Mouse (Mus musculus) adrenal gland, postnatal 36 days (tissue): Measurements from ENCODE around the gene Bves. TPM values are rescaled to one million over a fixed set of nuclear protein-coding genes. Genes with fewer than 3 reads are reported as not detected.
"Not testable (repeated sequence)": the region's sequence is repeated elsewhere in the genome, so short reads cannot be mapped to it uniquely, and the experiment has no call there.

Experiments
- DNase-seq, 2 experiments: peaks; one replicate each; pipeline ENCODE4 v3.0.0; 2021; ENCODE audit warnings: mixed read lengths in 1 of 2
- total RNA-seq, 2 experiments: library from RNA; stranded (reverse); gene quantifications; 2 replicates each; pipeline ENCODE4 v1.2.3; 2021

Gene Bves
- total RNA-seq, 2 experiments from 2014 or later: 0.20 to 0.26 TPM

- DNase-seq: not testable (repeated sequence)
Observed at GRCm38 (mm10) chr10:45348143-45348542, 12.6 kb downstream of the Bves start.

- DNase-seq: no peak
Observed at GRCm38 (mm10) chr10:45356091-45356490, 20.5 kb downstream of the Bves start.

DNA sequence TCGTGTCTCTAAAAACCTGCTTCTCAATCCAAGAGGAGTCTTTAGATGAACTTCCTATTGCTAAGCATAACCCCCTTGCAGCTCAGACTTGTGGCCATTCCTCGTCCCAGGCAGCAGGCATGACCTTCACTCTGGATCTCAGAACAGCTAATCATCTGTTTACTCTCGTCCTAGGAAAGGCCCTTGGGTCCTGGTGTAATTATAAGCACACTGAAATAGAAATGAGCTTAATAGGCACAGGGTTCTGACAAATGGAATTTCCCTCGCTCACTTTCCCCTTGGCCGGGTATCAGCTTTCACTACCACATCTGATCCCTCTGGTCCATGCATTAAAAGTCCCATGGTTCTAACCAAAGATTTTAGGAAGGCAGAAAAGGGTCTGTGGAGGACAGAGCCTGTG is 27.8 kb downstream of the Bves start:
- DNase-seq: no peak

DNA sequence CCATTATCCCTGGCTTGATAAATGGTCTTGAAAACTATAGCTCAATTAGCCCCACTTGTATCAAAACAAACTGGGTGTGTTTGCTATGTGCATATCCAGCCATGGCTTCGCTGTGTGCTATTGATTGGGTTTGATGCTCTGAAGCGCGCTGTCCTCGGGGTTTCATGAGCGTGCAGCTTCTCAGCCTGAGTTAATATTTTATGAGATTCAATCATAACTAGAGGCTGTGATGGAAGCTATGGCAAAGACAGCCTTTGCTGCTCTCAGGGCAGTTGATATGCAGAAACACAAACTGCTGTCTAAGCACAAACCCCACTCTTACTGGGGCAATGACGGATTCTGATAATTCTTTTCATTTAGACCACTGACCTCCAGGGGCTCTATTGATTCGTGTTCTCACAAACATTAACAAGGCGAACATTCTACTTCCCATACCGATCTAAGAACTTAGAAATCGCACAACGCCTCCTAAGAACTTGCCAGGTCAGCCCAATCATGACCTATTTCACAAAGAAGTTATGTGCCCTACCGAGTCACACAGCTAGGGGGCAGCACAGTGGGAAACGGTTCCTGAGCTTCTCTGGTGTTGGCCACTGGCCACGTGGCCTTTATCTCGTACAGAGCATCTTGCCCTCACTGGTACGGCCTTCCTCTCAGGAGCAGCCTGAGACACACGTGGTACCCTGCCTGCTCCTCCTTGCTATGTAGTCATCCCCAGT is 31.6 kb downstream of the Bves start:
- no peak for DNase-seq

DNA sequence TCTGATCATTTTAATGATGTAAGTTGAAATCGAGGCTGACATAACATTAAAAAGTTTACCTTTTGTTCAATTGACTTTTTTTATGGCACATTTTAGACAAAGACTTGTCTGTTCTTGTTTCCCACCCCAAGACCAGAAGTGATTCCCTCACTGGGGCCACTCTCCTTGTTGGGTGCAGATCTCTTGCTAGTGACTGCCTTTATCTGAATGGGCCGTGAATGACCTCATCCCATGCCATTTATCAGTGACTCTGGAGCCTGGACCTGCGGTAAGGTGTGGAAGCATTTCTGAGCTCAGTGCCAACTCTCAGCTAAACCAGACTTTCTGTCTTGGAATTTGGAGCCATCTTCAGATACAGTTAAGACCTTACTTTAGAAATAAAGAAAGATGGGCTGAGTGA is 34.1 kb downstream of the Bves start:
- no peak for DNase-seq

DNA sequence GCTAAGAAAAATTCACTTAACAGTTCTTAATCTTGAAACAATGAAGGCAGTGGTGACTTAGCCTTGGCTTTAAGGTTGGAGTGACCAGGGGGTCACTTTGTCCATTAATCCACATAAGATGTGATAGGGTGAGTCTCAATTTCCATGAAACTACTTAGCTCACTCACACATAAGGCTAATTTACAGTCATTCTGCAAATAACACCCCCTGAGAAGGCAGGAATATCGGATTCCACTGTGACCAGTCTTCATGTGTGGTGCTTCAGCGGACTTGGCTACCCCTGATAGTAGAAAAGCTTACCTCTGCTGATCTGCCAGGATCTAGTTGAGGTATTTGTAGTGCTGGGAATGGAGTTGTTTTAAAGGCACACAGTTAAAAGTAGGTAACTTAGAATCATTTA is 35.0 kb downstream of the Bves start:
- DNase-seq: no peak

DNA sequence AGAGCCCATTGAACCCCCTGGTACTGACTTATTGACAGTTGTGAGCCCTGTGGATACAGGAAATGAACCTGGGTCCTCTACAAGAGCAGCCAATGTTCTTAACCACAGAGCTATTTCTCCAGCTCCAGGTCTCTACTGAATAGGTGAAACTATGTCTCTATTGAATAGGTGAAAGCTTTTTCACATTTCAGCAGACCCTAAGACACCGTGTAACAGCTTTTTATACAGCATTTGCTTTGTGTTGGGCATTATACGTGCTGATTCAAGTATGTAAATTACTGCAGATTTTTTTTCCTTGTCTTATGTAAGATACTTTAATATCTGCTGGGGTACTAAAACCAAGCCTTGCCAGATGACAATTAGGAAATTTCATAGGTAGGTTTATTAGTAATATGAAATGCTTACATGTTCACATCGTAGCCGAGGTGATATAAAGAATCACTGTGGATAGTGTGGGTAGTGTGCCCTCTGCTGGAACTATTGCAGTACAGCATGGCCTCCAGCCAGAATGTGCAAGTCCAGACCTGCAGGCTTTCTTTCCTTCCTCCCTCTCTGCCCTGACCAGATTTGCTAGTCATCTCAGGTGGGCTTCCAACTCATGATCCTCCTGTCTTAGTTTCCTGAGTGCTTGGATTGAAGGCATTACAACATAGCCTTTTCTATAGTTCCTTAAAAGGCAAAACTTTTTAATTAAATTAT is 37.6 kb downstream of the Bves start:
- DNase-seq: peak; percentile 54 to 63

- DNase-seq: no peak
Observed at GRCm38 (mm10) chr10:45378269-45378668, 42.7 kb downstream of the Bves start.

- DNase-seq: no peak
Observed at GRCm38 (mm10) chr10:45381937-45382636, 46.5 kb downstream of the Bves start.

- no peak for DNase-seq
Observed at GRCm38 (mm10) chr10:45382637-45382958, 47.0 kb downstream of the Bves start.

DNA sequence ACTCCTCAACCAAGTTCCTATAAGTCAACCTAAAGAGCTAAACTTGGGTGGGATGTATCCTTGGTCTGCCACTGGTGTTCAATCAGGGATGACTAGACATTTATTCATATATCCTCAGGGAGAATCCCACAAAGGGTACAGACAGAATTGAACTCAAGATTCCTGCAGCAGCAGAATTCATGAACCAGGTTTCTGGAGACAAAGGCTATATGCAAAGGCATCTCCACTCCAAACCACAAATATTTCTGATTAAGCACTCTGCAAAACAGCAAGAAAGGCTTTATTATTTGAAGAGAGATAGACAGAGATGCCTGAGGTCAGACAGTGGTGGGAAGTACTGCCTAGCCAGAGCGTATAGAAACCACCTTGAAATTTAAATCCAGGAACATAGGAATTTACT is 62.6 kb downstream of the Bves start:
- DNase-seq: no peak

- DNase-seq: no peak
Observed at GRCm38 (mm10) chr10:45399702-45400243, 64.2 kb downstream of the Bves start.

- DNase-seq: no peak
Observed at GRCm38 (mm10) chr10:45410624-45411341, 75.2 kb downstream of the Bves start.

- no peak for DNase-seq
Observed at GRCm38 (mm10) chr10:45411741-45412140, 76.2 kb downstream of the Bves start.

- DNase-seq: no peak
Observed at GRCm38 (mm10) chr10:45412144-45412543, 76.6 kb downstream of the Bves start.

Other genes starting within 250 kb of the Bves start
- gene Popdc3, start 157.7 kb upstream of the Bves start, total RNA-seq: under 1 TPM; 0.23 to 0.82 TPM
- under 1 TPM in 1 of 2 experiments, not detected in 1; 0.10 TPM for gene Lin28b, start 150.6 kb downstream of the Bves start, total RNA-seq
- 10 to 100 TPM in 1 of 2 experiments, 1 to 10 TPM in 1; 8.7 to 10.0 TPM for gene Hace1, start 242.1 kb downstream of the Bves start, total RNA-seq